Mouse (Mus musculus) lung, embryonic 16.5 days (tissue): ENCODE measurements at regions not wholly inside any gene's neighbourhood (a gene's known extent, or its start where the extent isn't known, plus 50 kb on each side); places are given as distances from the start of the nearest gene placed in this dataset.
"Not testable (repeated sequence)": the region's sequence is repeated elsewhere in the genome, so short reads cannot be mapped to it uniquely, and the experiment has no call there.

ENCODE experiments used
- ATAC-seq: fragments of 200-750 bp; cut with Nextera tagmentation; 2 replicates; pipeline ENCODE4 v1.8.0; 2017; ENCODE audit warnings: low read depth, mild to moderate bottlenecking, moderate library complexity
- H3K27ac ChIP-seq: fragments of 300-500 bp; sonication (generic); 2 replicates; pipeline ENCODE4 v1.5.1; 2014; ENCODE audit warnings: mild to moderate bottlenecking, control low read depth, low read length
- H3K27me3 ChIP-seq: fragments of 300-500 bp; sonication (generic); 2 replicates; pipeline ENCODE4 v1.6.1; 2014; ENCODE audit warnings: low read depth, low read length, mixed read lengths; ENCODE audit not compliant: control insufficient read depth, insufficient read depth
- H3K36me3 ChIP-seq: fragments of 300-500 bp; sonication (generic); 2 replicates; pipeline ENCODE4 v1.6.1; 2014; ENCODE audit warnings: low read length; ENCODE audit not compliant: control insufficient read depth, insufficient read depth
- H3K4me1 ChIP-seq: fragments of 300-500 bp; sonication (generic); replicated peaks from 2 replicates; pipeline ENCODE4 v1.6.1; 2014; ENCODE audit warnings: low read length, mixed read lengths; ENCODE audit not compliant: control insufficient read depth, insufficient read depth
- H3K4me2 ChIP-seq: fragments of 300-500 bp; sonication (generic); 2 replicates; pipeline ENCODE4 v1.6.1; 2014; ENCODE audit warnings: low read depth, low read length, control low read depth
- H3K4me3 ChIP-seq: fragments of 300-500 bp; sonication (generic); 2 replicates; pipeline ENCODE4 v1.5.1; 2014; ENCODE audit warnings: mild to moderate bottlenecking, low read length, control low read depth
- H3K9ac ChIP-seq: fragments of 300-500 bp; sonication (generic); 2 replicates; pipeline ENCODE4 v1.6.1; 2014; ENCODE audit warnings: low read length, control low read depth
- H3K9me3 ChIP-seq: fragments of 300-500 bp; sonication (generic); 2 replicates; pipeline ENCODE4 v1.6.1; 2016; ENCODE audit warnings: low read length; ENCODE audit not compliant: control insufficient read depth
- WGBS: fragments of 180-500 bp; shearing (Covaris S2); extraction: QIAGEN DNeasy Blood & Tissue Kit; methylation state at CpG from one replicate; pipeline ENCODE4 v1.1.7; 2014; 5-methylcytosine and 5-hydroxymethylcytosine counted together

GRCm38 (mm10) chr10:85293071-85293783, 93.4 kb upstream of the Btbd11 start:
- no peak for ATAC-seq
- 59% methylated on average over 9 of the region's 9 CpGs for WGBS
- Histone ChIP-seq H3K27ac (no peak overlapping the region), H3K27me3 (no peaks in the 10 kb centered on the region), H3K4me3 (no peak overlapping the region), H3K4me1 (no peaks in the 10 kb centered on the region), H3K36me3 (no peaks in the 10 kb centered on the region), H3K9ac (no peak overlapping the region), H3K9me3 (no peaks in the 10 kb centered on the region), H3K4me2 (no peak overlapping the region)

DNA sequence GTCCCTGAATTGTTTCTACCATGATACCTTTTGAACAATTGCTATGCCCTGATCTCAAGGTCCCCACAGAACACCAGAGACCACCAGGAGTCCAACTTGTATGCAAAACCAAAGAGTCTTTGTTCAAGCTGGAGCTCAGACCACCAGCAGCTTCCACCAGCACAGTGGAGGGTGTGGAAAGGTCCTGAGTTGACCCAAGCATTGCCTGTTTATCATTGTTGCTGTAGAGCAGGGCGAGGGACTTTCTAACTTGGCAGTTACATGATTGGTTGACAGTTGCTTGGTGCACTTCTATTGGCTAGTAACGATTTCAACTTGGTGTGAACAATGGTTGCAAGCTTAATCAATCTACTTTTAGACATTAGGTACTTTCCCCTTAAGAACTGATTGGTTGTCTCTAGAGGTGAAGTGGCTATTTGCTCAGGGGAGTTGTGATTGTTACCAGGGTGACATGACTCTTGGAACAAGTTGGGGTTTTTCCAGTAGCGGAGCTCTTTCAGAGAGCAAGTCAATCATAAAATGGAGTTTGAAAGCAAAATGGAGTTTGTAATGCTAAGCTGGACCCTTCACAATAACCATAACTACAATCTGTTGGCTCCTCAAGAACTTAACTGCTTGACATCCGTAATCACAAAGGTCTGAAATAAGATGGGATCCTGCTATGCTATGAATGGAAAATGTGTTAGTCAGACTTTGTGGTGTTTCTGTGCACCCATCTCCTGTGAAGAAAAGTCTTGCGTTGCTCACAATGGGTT, 91.3 kb upstream of the Btbd11 start:
- WGBS = 69% methylated on average over 5 of the region's 5 CpGs
- no peak overlapping the region for H3K27ac ChIP-seq
- H3K4me2 ChIP-seq = no peak overlapping the region
- no peaks in the 10 kb centered on the region for H3K27me3 ChIP-seq
- no peaks in the 10 kb centered on the region for H3K4me1 ChIP-seq
- no peak for ATAC-seq
- no peak overlapping the region for H3K9ac ChIP-seq
- no peaks in the 10 kb centered on the region for H3K9me3 ChIP-seq
- H3K36me3 ChIP-seq = no peaks in the 10 kb centered on the region
- no peak overlapping the region for H3K4me3 ChIP-seq

DNA sequence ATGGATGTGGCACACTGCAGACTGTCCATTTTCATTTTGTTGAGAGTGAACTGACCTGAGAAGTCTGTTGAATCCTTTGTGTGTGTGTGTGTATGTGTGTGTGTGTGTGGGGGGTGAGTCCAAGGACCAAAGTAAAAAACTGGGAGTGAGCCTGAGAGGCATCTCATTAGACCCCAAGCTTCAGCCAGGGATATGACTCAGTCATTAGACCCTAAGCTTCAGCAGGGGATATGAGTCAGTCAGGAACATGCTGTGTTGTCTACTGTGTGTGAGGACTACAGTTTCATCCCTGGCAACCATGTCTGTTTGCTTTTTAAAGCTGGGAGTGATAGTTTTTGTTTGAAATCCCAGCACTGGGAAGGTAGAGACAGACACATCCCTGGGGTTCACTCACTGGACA, 74.8 kb upstream of the Btbd11 start:
- no peaks in the 10 kb centered on the region for H3K27me3 ChIP-seq
- no peak for ATAC-seq
- H3K4me3 ChIP-seq = no peak overlapping the region
- H3K9me3 ChIP-seq = no peaks in the 10 kb centered on the region
- H3K4me1 ChIP-seq = no peaks in the 10 kb centered on the region
- H3K36me3 ChIP-seq = no peaks in the 10 kb centered on the region
- no peak overlapping the region for H3K9ac ChIP-seq
- no peak overlapping the region for H3K27ac ChIP-seq
- no peak overlapping the region for H3K4me2 ChIP-seq

GRCm38 (mm10) chr10:85313331-85313730, 73.3 kb upstream of the Btbd11 start:
- not testable (repeated sequence) for H3K4me3 ChIP-seq, H3K27me3 ChIP-seq, ATAC-seq, H3K4me1 ChIP-seq, H3K4me2 ChIP-seq, H3K27ac ChIP-seq, H3K9ac ChIP-seq, H3K9me3 ChIP-seq, H3K36me3 ChIP-seq
- 93% methylated on average over 10 of the region's 10 CpGs for WGBS

DNA sequence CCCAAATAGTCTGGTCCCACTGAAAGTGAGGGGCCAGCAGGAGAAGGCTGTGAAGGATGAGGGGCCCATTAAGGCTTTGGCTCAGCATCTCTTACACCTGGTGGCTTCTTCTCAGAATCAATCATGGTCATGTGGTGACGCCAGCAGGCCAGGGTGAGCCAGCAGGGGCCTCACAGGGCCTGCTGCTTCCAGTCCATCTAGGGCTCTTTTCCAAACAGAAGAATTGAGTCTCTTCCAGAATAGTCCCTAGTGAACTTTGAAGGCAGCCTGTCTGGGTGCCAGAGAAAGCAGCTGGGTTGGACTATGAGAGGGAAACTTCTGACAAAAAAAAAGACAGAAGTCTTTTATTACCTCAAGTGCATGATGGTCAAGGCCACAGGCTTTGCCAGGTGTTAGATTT, 65.6 kb upstream of the Btbd11 start:
- Histone ChIP-seq H3K4me3 (no peak overlapping the region), H3K9me3 (no peaks in the 10 kb centered on the region), H3K4me2 (no peak overlapping the region), H3K27ac (no peak overlapping the region), H3K9ac (no peak overlapping the region), H3K4me1 (no peaks in the 10 kb centered on the region), H3K36me3 (no peaks in the 10 kb centered on the region), H3K27me3 (no peaks in the 10 kb centered on the region)
- ATAC-seq = no peak
- WGBS = 29% methylated on average over 1 of the region's 1 CpGs

- no peaks in the 10 kb centered on the region for H3K9me3 ChIP-seq
- no peak overlapping the region for H3K4me3 ChIP-seq
- WGBS = 69% methylated on average over 3 of the region's 3 CpGs
- H3K36me3 ChIP-seq = no peaks in the 10 kb centered on the region
- no peak overlapping the region for H3K9ac ChIP-seq
- H3K27ac ChIP-seq = no peak overlapping the region
- no peaks in the 10 kb centered on the region for H3K27me3 ChIP-seq
- no peaks in the 10 kb centered on the region for H3K4me1 ChIP-seq
- no peak for ATAC-seq
- H3K4me2 ChIP-seq = no peak overlapping the region
These were observed 64.3 kb upstream of the Btbd11 start for GRCm38 (mm10) chr10:85322280-85322679.

GRCm38 (mm10) chr10:85329382-85329781, 57.2 kb upstream of the Btbd11 start:
- Histone ChIP-seq H3K36me3 (no peaks in the 10 kb centered on the region), H3K4me2 (no peak overlapping the region), H3K4me1 (no peaks in the 10 kb centered on the region), H3K9me3 (no peaks in the 10 kb centered on the region), H3K27me3 (no peaks in the 10 kb centered on the region), H3K4me3 (no peak overlapping the region), H3K27ac (no peak overlapping the region), H3K9ac (no peak overlapping the region)
- 94% methylated on average over 3 of the region's 3 CpGs for WGBS
- ATAC-seq = no peak

GRCm38 (mm10) chr10:85330938-85331691, 55.5 kb upstream of the Btbd11 start:
- no peaks in the 10 kb centered on the region for H3K9me3 ChIP-seq
- 9% methylated on average over 13 of the region's 13 CpGs for WGBS
- peak overlapping the region; percentile 44 for H3K4me2 ChIP-seq
- H3K9ac ChIP-seq = no peak overlapping the region
- no peak overlapping the region for H3K27ac ChIP-seq
- H3K27me3 ChIP-seq = no peaks in the 10 kb centered on the region
- no peaks in the 10 kb centered on the region for H3K4me1 ChIP-seq
- H3K4me3 ChIP-seq = peak overlapping the region; percentile 19
- no peaks in the 10 kb centered on the region for H3K36me3 ChIP-seq
- peak; percentile 89 for ATAC-seq
